Mouse (Mus musculus): ENCODE data around the gene Arih2.

- TF ChIP-seq CTCF (IDR thresholded peaks at IDR 0.05; ENCODE audit: extremely low read depth, insufficient read depth, low read length) (no peak), POLR2A (IDR thresholded peaks at IDR 0.05; ENCODE audit: extremely low read depth, insufficient read depth, low read length) (no peak)
Measured at GRCm38 (mm10) chr9:108691371-108691770, 42.2 kb upstream of the Arih2 start.
